Mouse (Mus musculus): ENCODE results near the gene Klhdc3. TPM values are rescaled to one million over a fixed set of nuclear protein-coding genes. Genes with fewer than 3 reads are reported as not detected.

Gene Klhdc3
- polyA plus RNA-seq, 1 experiment: 62.1 TPM

GRCm38 (mm10) chr17:46667712-46668111, 13.0 kb downstream of the Klhdc3 start:
- Histone ChIP-seq H3K4me3 (ENCODE audit: insufficient read depth, low read length) (no peak overlapping the region), H3K4me1 (ENCODE audit: control insufficient read depth, insufficient read depth, low read length) (no peaks in the 10 kb centered on the region), H3K27ac (ENCODE audit: insufficient read depth, low read length) (no peak overlapping the region)
- TF ChIP-seq CTCF (IDR thresholded peaks at IDR 0.05; ENCODE audit: borderline replicate concordance, insufficient read depth, low read length) (no peak), POLR2A (IDR thresholded peaks at IDR 0.05; ENCODE audit: low read depth, low read length) (no peak)

- no peak overlapping the region for H3K4me3 ChIP-seq (ENCODE audit: insufficient read depth, low read length)
- H3K4me1 ChIP-seq (ENCODE audit: control insufficient read depth, insufficient read depth, low read length): no peaks in the 10 kb centered on the region
- no peak for TF ChIP-seq CTCF (IDR thresholded peaks at IDR 0.05; ENCODE audit: borderline replicate concordance, insufficient read depth, low read length)
- no peak for TF ChIP-seq POLR2A (IDR thresholded peaks at IDR 0.05; ENCODE audit: low read depth, low read length)
- H3K27ac ChIP-seq (ENCODE audit: insufficient read depth, low read length): no peak overlapping the region
Observed at GRCm38 (mm10) chr17:46662730-46663129, 18.0 kb downstream of the Klhdc3 start.

GRCm38 (mm10) chr17:46661981-46662380, 18.7 kb downstream of the Klhdc3 start:
- no peaks in the 10 kb centered on the region for H3K4me1 ChIP-seq (ENCODE audit: control insufficient read depth, insufficient read depth, low read length)
- H3K4me3 ChIP-seq (ENCODE audit: insufficient read depth, low read length): no peak overlapping the region
- TF ChIP-seq POLR2A (IDR thresholded peaks at IDR 0.05; ENCODE audit: low read depth, low read length) (no peak), CTCF (IDR thresholded peaks at IDR 0.05; ENCODE audit: borderline replicate concordance, insufficient read depth, low read length) (no peak)

GRCm38 (mm10) chr17:46661351-46661750, 19.4 kb downstream of the Klhdc3 start:
- H3K4me1 ChIP-seq (ENCODE audit: control insufficient read depth, insufficient read depth, low read length): no peaks in the 10 kb centered on the region
- H3K4me3 ChIP-seq (ENCODE audit: insufficient read depth, low read length): no peak overlapping the region
- no peak overlapping the region for H3K27ac ChIP-seq (ENCODE audit: insufficient read depth, low read length)
- TF ChIP-seq POLR2A (IDR thresholded peaks at IDR 0.05; ENCODE audit: low read depth, low read length): no peak
- no peak for TF ChIP-seq CTCF (IDR thresholded peaks at IDR 0.05; ENCODE audit: borderline replicate concordance, insufficient read depth, low read length)

More at GRCm38 (mm10) chr17:46661981-46662380, 18.7 kb downstream of the Klhdc3 start:
- H3K27ac ChIP-seq (ENCODE audit: insufficient read depth, low read length): no peak overlapping the region

- H3K4me1 ChIP-seq (ENCODE audit: control insufficient read depth, insufficient read depth, low read length): no peaks in the 10 kb centered on the region; the same call in 1 of the 2 replicates
- TF ChIP-seq POLR2A (IDR thresholded peaks at IDR 0.05; ENCODE audit: low read depth, low read length) (no peak), CTCF (IDR thresholded peaks at IDR 0.05; ENCODE audit: borderline replicate concordance, insufficient read depth, low read length) (no peak)
- H3K4me3 ChIP-seq (ENCODE audit: insufficient read depth, low read length): no peak overlapping the region
- H3K27ac ChIP-seq (ENCODE audit: insufficient read depth, low read length): no peak overlapping the region
Observed at GRCm38 (mm10) chr17:46656054-46656453, 24.7 kb downstream of the Klhdc3 start.

- Histone ChIP-seq H3K27ac (ENCODE audit: insufficient read depth, low read length) (no peak overlapping the region), H3K4me3 (ENCODE audit: insufficient read depth, low read length) (peak overlapping the region; percentile 44), H3K4me1 (ENCODE audit: control insufficient read depth, insufficient read depth, low read length) (peaks cover 2% of the 10 kb centered on the region)
- TF ChIP-seq CTCF (IDR thresholded peaks at IDR 0.05; ENCODE audit: borderline replicate concordance, insufficient read depth, low read length) (no peak), POLR2A (IDR thresholded peaks at IDR 0.05; ENCODE audit: low read depth, low read length) (no peak)
Observed at GRCm38 (mm10) chr17:46651755-46652547, 28.8 kb downstream of the Klhdc3 start.

- peaks cover 4% of the 10 kb centered on the region for H3K4me1 ChIP-seq (ENCODE audit: control insufficient read depth, insufficient read depth, low read length)
- TF ChIP-seq POLR2A (IDR thresholded peaks at IDR 0.05; ENCODE audit: low read depth, low read length) (peak; percentile 41), CTCF (IDR thresholded peaks at IDR 0.05; ENCODE audit: borderline replicate concordance, insufficient read depth, low read length) (no peak)
- H3K27ac ChIP-seq (ENCODE audit: insufficient read depth, low read length): peak overlapping the region; percentile 90; the same call in 1 of the 2 replicates
- H3K4me3 ChIP-seq (ENCODE audit: insufficient read depth, low read length): peak overlapping the region; percentile 44
Observed at GRCm38 (mm10) chr17:46651292-46651691, 29.4 kb downstream of the Klhdc3 start.

- Histone ChIP-seq H3K4me3 (ENCODE audit: insufficient read depth, low read length) (peak within 1 kb of the TSS; percentile 44), H3K27ac (ENCODE audit: insufficient read depth, low read length) (peak within 1 kb of the TSS; percentile 90), H3K4me1 (ENCODE audit: control insufficient read depth, insufficient read depth, low read length) (peaks cover 4% of the 10 kb centered on the region)
- TF ChIP-seq POLR2A (IDR thresholded peaks at IDR 0.05; ENCODE audit: low read depth, low read length) (peak; percentile 89), CTCF (IDR thresholded peaks at IDR 0.05; ENCODE audit: borderline replicate concordance, insufficient read depth, low read length) (no peak)
Observed at GRCm38 (mm10) chr17:46650232-46651031, 30.3 kb downstream of the Klhdc3 start, which contains the start of gene Cul7. Cul7 (plus strand) TSS chr17:46650337.

GRCm38 (mm10) chr17:46649811-46650210, 30.9 kb downstream of the Klhdc3 start:
- Histone ChIP-seq H3K4me1 (ENCODE audit: control insufficient read depth, insufficient read depth, low read length) (peaks cover 4% of the 10 kb centered on the region), H3K27ac (ENCODE audit: insufficient read depth, low read length) (peak overlapping the region; percentile 90), H3K4me3 (ENCODE audit: insufficient read depth, low read length) (peak overlapping the region; percentile 19)
- TF ChIP-seq POLR2A (IDR thresholded peaks at IDR 0.05; ENCODE audit: low read depth, low read length) (no peak; the same call in 1 of the 2 replicates), CTCF (IDR thresholded peaks at IDR 0.05; ENCODE audit: borderline replicate concordance, insufficient read depth, low read length) (no peak)
